Mouse (Mus musculus) liver, adult 2 months (tissue): ENCODE data around the gene Grhl1.

Source experiments
- CTCF ChIP-seq: fragments of 200-500 bp; IDR thresholded peaks from 2 replicates; pipeline ENCODE4 v1.5.1; 2011; ENCODE audit warnings: low read depth, low read length, control low read depth
- POLR2A ChIP-seq: fragments of 200-500 bp; IDR thresholded peaks from 2 replicates; pipeline ENCODE4 v1.6.1; 2011; ENCODE audit warnings: low read length, control low read depth; ENCODE audit not compliant: insufficient read depth; ENCODE audit errors: extremely low read depth

- peak; percentile 88 for TF ChIP-seq CTCF
- no peak for TF ChIP-seq POLR2A
Observed at GRCm38 (mm10) chr12:24600806-24601205, 28.7 kb downstream of the Grhl1 start.
